Mouse (Mus musculus) embryonic facial prominence, embryonic 10.5 days (tissue): ENCODE data around the gene Hes5. TPM values are rescaled to one million over a fixed set of nuclear protein-coding genes. Genes with fewer than 3 reads are reported as not detected.

Experiments used
- DNase-seq: peaks from one replicate; pipeline ENCODE4 v3.0.0-alpha.2; 2017; ENCODE audit warnings: low spot score
- H3K27ac ChIP-seq: fragments of 300-500 bp; sonication (generic); replicated peaks from 2 replicates; pipeline ENCODE4 v1.5.1; 2016; ENCODE audit warnings: mild to moderate bottlenecking
- H3K27me3 ChIP-seq: fragments of 300-500 bp; sonication (generic); replicated peaks from 2 replicates; pipeline ENCODE4 v1.6.1; 2016; ENCODE audit warnings: low read depth, mild to moderate bottlenecking; ENCODE audit not compliant: poor library complexity, severe bottlenecking
- H3K36me3 ChIP-seq: fragments of 300-500 bp; sonication (generic); replicated peaks from 2 replicates; pipeline ENCODE4 v1.6.1; 2016; ENCODE audit warnings: mild to moderate bottlenecking, moderate library complexity
- H3K4me1 ChIP-seq: fragments of 300-500 bp; sonication (generic); 2 replicates; pipeline ENCODE4 v1.6.1; 2016
- H3K4me3 ChIP-seq: fragments of 300-500 bp; sonication (generic); 2 replicates; pipeline ENCODE4 v1.5.1; 2016; ENCODE audit warnings: mild to moderate bottlenecking, moderate library complexity
- H3K9me3 ChIP-seq: fragments of 300-500 bp; sonication (generic); 2 replicates; pipeline ENCODE4 v1.6.1; 2016; ENCODE audit warnings: mild to moderate bottlenecking
- WGBS: fragments of 180-500 bp; shearing (Covaris S2); methylation state at CpG from one replicate; pipeline ENCODE4 v1.1.7; 2016; 5-methylcytosine and 5-hydroxymethylcytosine counted together
- polyA plus RNA-seq: library from polyadenylated mRNA; unstranded; fragments of >200 nt; fragmentation: Nextera tagmentation; extraction: Ambion mirVana; gene quantifications from 2 replicates; pipeline ENCODE4 v1.2.1, GENCODE M21; 2016

Gene Hes5
- polyA plus RNA-seq, 1 experiment from 2014 or later: 84.4 TPM

GRCm38 (mm10) chr4:154928395-154929087 is 32.2 kb upstream of the Hes5 start, which contains the start of gene Tnfrsf14:
Tnfrsf14 (minus strand) TSS chr4:154928563.
- Histone ChIP-seq H3K27ac (peak within 1 kb of the TSS; percentile 85), H3K27me3 (no peaks in the 10 kb centered on the region), H3K4me1 (peaks cover 32% of the 10 kb centered on the region), H3K36me3 (no peaks in the 10 kb centered on the region), H3K9me3 (no peaks in the 10 kb centered on the region), H3K4me3 (peak within 1 kb of the TSS; percentile 39)
- 48% methylated on average over 12 of the region's 12 CpGs for WGBS
- DNase-seq: no peak

GRCm38 (mm10) chr4:154929088-154929660 is 31.5 kb upstream of the Hes5 start:
- 84% methylated on average over 12 of the region's 12 CpGs for WGBS
- Histone ChIP-seq H3K9me3 (no peaks in the 10 kb centered on the region), H3K27me3 (no peaks in the 10 kb centered on the region), H3K4me3 (no peak overlapping the region), H3K27ac (peak overlapping the region; percentile 85), H3K36me3 (no peaks in the 10 kb centered on the region), H3K4me1 (peaks cover 32% of the 10 kb centered on the region)
- no peak for DNase-seq

- DNase-seq: no peak
- no peak overlapping the region for H3K4me3 ChIP-seq
- no peak overlapping the region; the same call in 1 of the 2 replicates for H3K27ac ChIP-seq
- peaks cover 19% of the 10 kb centered on the region for H3K4me1 ChIP-seq
- H3K9me3 ChIP-seq: no peaks in the 10 kb centered on the region
- no peaks in the 10 kb centered on the region for H3K36me3 ChIP-seq
- 56% methylated on average over 13 of the region's 13 CpGs for WGBS
- H3K27me3 ChIP-seq: no peaks in the 10 kb centered on the region
These were observed 27.3 kb upstream of the Hes5 start for GRCm38 (mm10) chr4:154933306-154933907.

- no peaks in the 10 kb centered on the region for H3K27me3 ChIP-seq
- peaks cover 9% of the 10 kb centered on the region; the same call in 1 of the 2 replicates for H3K4me1 ChIP-seq
- DNase-seq: no peak
- WGBS: 93% methylated on average over 2 of the region's 2 CpGs
- no peaks in the 10 kb centered on the region for H3K36me3 ChIP-seq
- H3K9me3 ChIP-seq: no peaks in the 10 kb centered on the region
- no peak overlapping the region for H3K27ac ChIP-seq
- H3K4me3 ChIP-seq: no peak overlapping the region
These were observed 25.9 kb upstream of the Hes5 start for GRCm38 (mm10) chr4:154934800-154935199.

GRCm38 (mm10) chr4:154935788-154936187 is 24.9 kb upstream of the Hes5 start:
- Histone ChIP-seq H3K27ac (no peak overlapping the region), H3K9me3 (no peaks in the 10 kb centered on the region)
- WGBS: 74% methylated on average over 7 of the region's 7 CpGs

GRCm38 (mm10) chr4:154936542-154937255 is 24.0 kb upstream of the Hes5 start:
- Histone ChIP-seq H3K27me3 (no peaks in the 10 kb centered on the region; the same call in 1 of the 2 replicates), H3K4me3 (no peak overlapping the region), H3K9me3 (no peaks in the 10 kb centered on the region), H3K4me1 (peaks cover 9% of the 10 kb centered on the region; the same call in 1 of the 2 replicates), H3K36me3 (no peaks in the 10 kb centered on the region), H3K27ac (no peak overlapping the region)
- WGBS: 63% methylated on average over 8 of the region's 8 CpGs
- DNase-seq: no peak

More at GRCm38 (mm10) chr4:154935788-154936187, 24.9 kb upstream of the Hes5 start:
- Histone ChIP-seq H3K36me3 (no peaks in the 10 kb centered on the region), H3K4me1 (peaks cover 9% of the 10 kb centered on the region; the same call in 1 of the 2 replicates), H3K27me3 (no peaks in the 10 kb centered on the region; the same call in 1 of the 2 replicates), H3K4me3 (no peak overlapping the region)
- peak; percentile 7 for DNase-seq

GRCm38 (mm10) chr4:154937746-154938145 is 23.0 kb upstream of the Hes5 start:
- no peak overlapping the region for H3K27ac ChIP-seq
- DNase-seq: no peak
- H3K4me3 ChIP-seq: no peak overlapping the region
- no peaks in the 10 kb centered on the region for H3K36me3 ChIP-seq
- peaks cover 9% of the 10 kb centered on the region; the same call in 1 of the 2 replicates for H3K4me1 ChIP-seq
- 0 out of 2 replicates have a peak, but pooled peaks cover 3% of the 10 kb centered on the region for H3K9me3 ChIP-seq
- H3K27me3 ChIP-seq: no peaks in the 10 kb centered on the region; the same call in 1 of the 2 replicates
- 82% methylated on average over 1 of the region's 1 CpGs for WGBS

- no peak for DNase-seq
- Histone ChIP-seq H3K4me1 (peaks cover 5% of the 10 kb centered on the region; the same call in 1 of the 2 replicates), H3K27me3 (no peaks in the 10 kb centered on the region; the same call in 1 of the 2 replicates), H3K9me3 (0 out of 2 replicates have a peak, but pooled peaks cover 3% of the 10 kb centered on the region), H3K36me3 (no peaks in the 10 kb centered on the region), H3K4me3 (no peak overlapping the region), H3K27ac (no peak overlapping the region)
- WGBS: 87% methylated on average over 2 of the region's 2 CpGs
These were observed 20.6 kb upstream of the Hes5 start for GRCm38 (mm10) chr4:154940156-154940555.

GRCm38 (mm10) chr4:154941831-154942230 is 18.9 kb upstream of the Hes5 start:
- DNase-seq: no peak
- no peaks in the 10 kb centered on the region; the same call in 1 of the 2 replicates for H3K27me3 ChIP-seq
- whole genome bisulfite sequencing: 89% methylated on average over 5 of the region's 5 CpGs
- H3K36me3 ChIP-seq: no peaks in the 10 kb centered on the region
- 0 out of 2 replicates have a peak, but pooled peaks cover 3% of the 10 kb centered on the region for H3K9me3 ChIP-seq
- H3K4me3 ChIP-seq: no peak overlapping the region
- H3K4me1 ChIP-seq: peaks cover 15% of the 10 kb centered on the region
- H3K27ac ChIP-seq: no peak overlapping the region

GRCm38 (mm10) chr4:154942632-154943322 is 17.9 kb upstream of the Hes5 start:
- Histone ChIP-seq H3K4me1 (peaks cover 14% of the 10 kb centered on the region), H3K27ac (no peak overlapping the region), H3K9me3 (0 out of 2 replicates have a peak, but pooled peaks cover 3% of the 10 kb centered on the region), H3K27me3 (no peaks in the 10 kb centered on the region; the same call in 1 of the 2 replicates), H3K4me3 (no peak overlapping the region), H3K36me3 (no peaks in the 10 kb centered on the region)
- 86% methylated on average over 10 of the region's 10 CpGs for WGBS
- DNase-seq: no peak

- no peak for DNase-seq
- WGBS: 91% methylated on average over 6 of the region's 6 CpGs
- 0 out of 2 replicates have a peak, but pooled peaks cover 3% of the 10 kb centered on the region for H3K9me3 ChIP-seq
- H3K4me3 ChIP-seq: no peak overlapping the region
- H3K36me3 ChIP-seq: no peaks in the 10 kb centered on the region
- peak overlapping the region; percentile 1; the same call in 1 of the 2 replicates for H3K27ac ChIP-seq
- peaks cover 19% of the 10 kb centered on the region for H3K4me1 ChIP-seq
- peaks cover 6% of the 10 kb centered on the region for H3K27me3 ChIP-seq
These were observed 17.2 kb upstream of the Hes5 start for GRCm38 (mm10) chr4:154943323-154944039.
